Mouse (Mus musculus) thymus, postnatal 4 days (tissue): ENCODE data around the gene Alox12e.

Source experiments
- DNase-seq: peaks from one replicate; pipeline ENCODE4 v3.0.0; 2021

Gene Alox12e

DNA sequence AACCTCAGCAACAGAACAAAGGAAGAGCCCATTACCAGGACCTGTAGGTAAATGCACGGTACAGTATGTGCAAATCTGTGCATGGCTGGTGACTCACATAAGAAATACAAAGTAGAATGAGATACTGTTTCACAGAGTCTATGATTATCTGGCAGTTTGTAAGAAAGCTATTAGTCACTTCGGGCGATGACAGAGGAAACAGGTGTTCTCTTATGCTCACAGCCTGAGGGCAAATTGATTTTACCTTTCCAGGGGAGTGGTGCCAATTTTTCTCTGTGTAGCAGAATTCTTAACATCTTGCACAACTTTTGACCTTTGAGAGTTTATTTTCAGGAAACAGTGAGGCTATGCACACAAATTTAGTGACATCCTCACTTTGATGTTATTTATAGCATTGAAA is 37.7 kb downstream of the Alox12e start:
- DNase-seq, result no peak

DNA sequence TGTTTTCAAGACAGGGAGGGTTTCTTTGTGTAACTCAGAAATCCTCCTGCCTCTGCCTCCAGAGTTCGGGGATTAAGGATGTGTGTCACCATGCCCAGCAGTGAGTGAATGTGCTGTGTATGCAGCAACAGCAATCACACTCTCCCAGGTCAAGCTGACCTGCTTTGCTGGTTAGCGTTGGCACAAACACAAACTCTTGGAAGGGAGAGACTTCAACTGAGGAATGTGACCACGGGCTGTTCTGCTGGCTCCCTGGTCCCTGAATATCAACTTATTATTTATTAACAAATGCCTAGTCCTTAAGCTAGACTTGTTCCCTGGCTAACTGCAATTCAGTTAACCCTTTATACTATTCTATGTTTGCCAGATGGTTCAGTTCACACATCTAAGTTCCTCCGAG is 38.8 kb downstream of the Alox12e start:
- no peak for DNase-seq

DNA sequence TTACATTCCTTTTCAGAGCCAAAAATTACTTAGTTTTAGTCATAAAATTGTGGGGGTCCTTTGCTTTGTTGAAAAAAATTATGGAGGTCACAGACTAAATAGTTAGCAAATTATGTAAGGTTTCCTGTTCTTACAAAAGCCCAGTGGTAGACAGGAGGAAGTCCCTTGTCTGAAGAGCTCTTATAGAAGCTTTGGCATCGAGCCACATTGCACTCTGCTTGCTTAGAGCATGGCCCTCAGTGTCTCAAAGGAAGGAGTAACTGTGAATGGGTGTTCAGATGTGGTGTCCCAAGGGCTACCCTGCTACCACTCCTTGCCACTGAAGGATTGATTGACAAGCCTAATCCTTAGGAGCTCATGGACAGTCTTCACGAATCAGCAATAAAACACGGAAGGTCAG is 42.0 kb downstream of the Alox12e start:
- no peak for DNase-seq

DNA sequence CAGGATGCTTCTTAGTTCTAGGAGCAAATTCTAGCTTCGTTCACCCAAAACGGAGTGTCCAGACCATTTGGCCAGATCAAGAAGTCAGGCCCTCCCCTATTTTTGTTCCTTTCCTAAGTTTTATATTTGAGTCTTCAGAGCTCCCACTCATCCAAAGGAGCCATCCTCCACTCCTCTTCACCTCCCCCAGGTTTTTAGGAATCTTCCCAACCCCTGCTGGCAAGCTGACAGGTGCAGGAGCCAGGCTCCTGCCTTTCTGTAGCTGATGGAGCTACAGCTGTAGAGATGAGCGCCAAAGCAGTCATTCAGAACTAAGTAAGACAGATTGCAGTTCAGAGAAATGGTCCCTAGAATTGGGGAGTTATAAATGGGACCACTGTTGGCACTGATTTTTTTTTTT is 43.5 kb downstream of the Alox12e start:
- DNase-seq, result no peak

DNA sequence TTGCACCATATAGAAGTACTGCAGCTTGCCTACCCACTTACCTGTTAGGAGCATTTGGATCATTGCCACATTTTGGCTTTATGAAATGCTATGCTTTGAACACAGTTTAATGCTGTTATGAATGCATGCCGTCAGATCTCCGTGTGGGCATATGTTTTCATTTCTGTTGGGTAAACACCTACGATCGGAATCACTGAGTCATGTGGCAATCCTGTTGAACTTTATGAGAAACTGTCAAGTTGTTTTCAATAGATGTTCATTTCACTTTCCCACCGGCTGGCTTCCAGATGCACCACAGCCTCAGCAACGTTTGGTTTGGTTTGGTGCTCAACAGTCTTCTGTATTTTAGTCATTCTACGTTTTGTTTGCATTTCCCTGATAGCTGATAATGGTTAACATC is 50.8 kb downstream of the Alox12e start:
- no peak for DNase-seq

DNA sequence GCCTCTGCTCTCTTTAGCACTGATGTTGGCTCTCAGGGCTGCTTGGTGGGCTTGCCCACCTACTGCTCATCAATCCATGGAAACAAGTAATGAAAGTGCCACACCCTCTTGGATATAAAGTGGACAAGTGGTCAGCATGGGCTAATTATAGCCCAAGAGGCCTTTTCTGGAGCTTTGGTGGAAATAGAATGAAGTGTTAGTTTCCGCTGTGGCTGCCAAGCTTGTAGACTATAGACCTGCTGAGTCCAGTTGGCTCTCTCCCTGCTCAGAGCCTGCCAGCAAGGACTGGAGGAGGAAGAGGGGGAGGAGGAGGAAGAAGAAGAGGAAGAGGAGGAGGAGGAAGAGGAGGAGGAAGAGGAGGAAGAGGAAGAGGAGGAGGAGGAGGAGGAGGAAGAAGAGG is 56.0 kb downstream of the Alox12e start:
- no peak for DNase-seq

DNA sequence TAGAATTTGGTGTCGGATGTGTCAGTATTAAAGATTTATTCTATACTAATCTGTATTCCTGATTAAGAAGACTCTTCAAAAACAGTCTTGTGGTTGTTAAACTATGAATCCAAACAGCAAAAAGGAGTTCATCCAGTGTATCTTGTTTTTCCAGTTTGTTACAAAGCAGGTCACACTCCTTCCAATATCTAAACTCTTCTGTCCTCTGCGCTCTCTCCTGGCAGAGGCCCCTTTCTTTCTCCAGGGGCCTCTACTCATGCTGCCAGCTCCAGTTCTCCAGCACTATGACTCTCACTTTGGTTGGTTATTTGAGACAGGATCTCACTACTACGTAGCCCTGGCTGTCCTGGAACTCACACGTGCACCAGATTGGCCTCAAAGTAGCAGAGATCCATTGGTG is 56.6 kb downstream of the Alox12e start:
- DNase-seq, result no peak
